Mouse (Mus musculus) intestine, embryonic 14.5 days (tissue): ENCODE results near the gene Gm17662. TPM values are rescaled to one million over a fixed set of nuclear protein-coding genes. Genes with fewer than 3 reads are reported as not detected.

Source experiments
- ATAC-seq: fragments of 200-750 bp; cut with Nextera tagmentation; replicated peaks from 2 replicates; pipeline ENCODE4 v1.8.0; 2017; ENCODE audit warnings: low read depth, moderate number of reproducible peaks, moderate TSS enrichment, moderate library complexity; ENCODE audit not compliant: low FRiP score, low TSS enrichment
- DNase-seq: peaks from one replicate; pipeline ENCODE4 v3.0.0-alpha.2; 2018; ENCODE audit warnings: low spot score
- H3K27ac ChIP-seq: fragments of 300-500 bp; sonication (generic); 2 replicates; pipeline ENCODE4 v1.5.1; 2014; ENCODE audit warnings: low read depth, mild to moderate bottlenecking, control low read depth
- H3K27me3 ChIP-seq: fragments of 300-500 bp; sonication (generic); replicated peaks from 2 replicates; pipeline ENCODE4 v1.6.1; 2014; ENCODE audit warnings: low read length, control low read depth; ENCODE audit not compliant: control insufficient read depth, insufficient read depth
- H3K36me3 ChIP-seq: fragments of 300-500 bp; sonication (generic); 2 replicates; pipeline ENCODE4 v1.6.1; 2014; ENCODE audit warnings: low read length, control low read depth; ENCODE audit not compliant: control insufficient read depth, insufficient read depth
- H3K4me1 ChIP-seq: fragments of 300-500 bp; sonication (generic); replicated peaks from 2 replicates; pipeline ENCODE4 v1.6.1; 2014; ENCODE audit warnings: low read length, control low read depth, mixed read lengths; ENCODE audit not compliant: control insufficient read depth, insufficient read depth
- H3K4me2 ChIP-seq: fragments of 300-500 bp; sonication (generic); 2 replicates; pipeline ENCODE4 v1.6.1; 2014; ENCODE audit warnings: low read length
- H3K4me3 ChIP-seq: fragments of 300-500 bp; sonication (generic); 2 replicates; pipeline ENCODE4 v1.5.1; 2014; ENCODE audit warnings: low read depth, low read length, control low read depth, mixed read lengths
- H3K9ac ChIP-seq: fragments of 300-500 bp; sonication (generic); 2 replicates; pipeline ENCODE4 v1.6.1; 2014; ENCODE audit warnings: mild to moderate bottlenecking, low read length
- H3K9me3 ChIP-seq: fragments of 300-500 bp; sonication (generic); 2 replicates; pipeline ENCODE4 v1.6.1; 2016; ENCODE audit warnings: low read length, control low read depth; ENCODE audit not compliant: control insufficient read depth
- WGBS: fragments of 180-500 bp; shearing (Covaris S2); extraction: QIAGEN DNeasy Blood & Tissue Kit; methylation state at CpG from one replicate; pipeline ENCODE4 v1.1.7; 2014; 5-methylcytosine and 5-hydroxymethylcytosine counted together
- polyA plus RNA-seq: library from polyadenylated mRNA; unstranded; fragments of >200 nt; fragmentation: Nextera tagmentation; extraction: Ambion mirVana; gene quantifications from 2 replicates; pipeline ENCODE4 v1.2.1, GENCODE M21; 2014

Gene Gm17662
- polyA plus RNA-seq, 1 experiment from 2014 or later, result not detected

DNA sequence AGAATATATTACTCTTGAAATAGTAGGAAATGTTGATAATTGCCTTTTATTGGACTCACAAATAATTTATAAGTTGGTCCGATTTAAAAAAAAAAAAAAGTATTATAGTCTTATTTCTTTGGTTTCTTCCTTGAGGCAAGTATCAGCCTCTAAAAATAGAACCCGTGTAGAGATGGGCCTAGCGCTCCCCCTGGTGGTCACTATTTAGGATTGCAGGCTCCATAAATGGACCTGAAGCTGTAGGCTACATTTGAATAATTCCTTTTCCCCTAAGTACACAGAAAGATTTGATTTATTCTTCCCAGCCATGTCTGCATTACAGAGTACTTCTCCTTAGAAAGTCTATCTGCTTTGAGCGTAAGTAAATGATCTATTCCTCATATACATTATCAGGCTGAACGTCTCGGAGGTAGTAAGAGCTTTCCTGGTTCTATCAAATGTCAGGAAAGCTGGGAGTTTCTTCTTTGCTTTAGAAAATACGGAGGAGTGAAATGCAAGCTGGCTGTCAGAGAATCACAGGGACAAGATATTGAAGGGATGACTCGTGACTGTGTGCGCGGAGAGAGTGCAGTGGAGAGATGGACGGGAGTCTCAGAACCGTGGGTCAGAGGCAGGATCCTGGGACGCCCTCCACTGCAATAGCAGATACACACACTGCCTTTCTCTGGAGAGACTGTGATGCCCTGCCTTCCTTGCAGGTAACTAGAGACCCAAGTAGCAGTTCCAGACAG lies 37.0 kb downstream of the Gm17662 start:
- 49% methylated on average over 13 of the region's 13 CpGs for WGBS
- peak; percentile 63 for DNase-seq
- H3K4me2 ChIP-seq, result no peak overlapping the region
- H3K9ac ChIP-seq, result no peak overlapping the region
- H3K27me3 ChIP-seq, result no peaks in the 10 kb centered on the region
- no peak overlapping the region for H3K27ac ChIP-seq
- no peak overlapping the region for H3K4me3 ChIP-seq
- ATAC-seq, result no peak
- H3K36me3 ChIP-seq, result no peaks in the 10 kb centered on the region
- H3K9me3 ChIP-seq, result no peaks in the 10 kb centered on the region
- no peaks in the 10 kb centered on the region for H3K4me1 ChIP-seq

DNA sequence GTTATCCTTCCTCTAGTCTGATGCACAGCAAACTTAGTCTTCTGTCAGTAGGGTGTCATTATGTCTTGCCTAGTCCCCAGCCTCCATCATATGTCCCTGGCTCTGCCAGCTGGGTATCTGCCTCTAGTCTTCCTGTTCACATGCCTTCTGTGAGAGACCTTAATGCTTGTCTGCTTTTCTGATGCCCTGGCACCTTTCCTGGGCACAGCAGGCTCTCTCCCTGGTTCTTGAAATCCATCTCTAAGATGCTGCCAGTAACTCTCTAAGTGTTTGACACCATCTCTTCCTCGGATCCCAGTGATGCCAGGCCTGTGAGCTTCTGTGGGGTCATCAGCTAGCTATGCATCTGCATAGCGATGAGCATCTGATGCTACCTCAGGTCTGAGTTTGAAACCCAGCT lies 45.7 kb downstream of the Gm17662 start:
- DNase-seq (no peak), ATAC-seq (no peak)
- H3K4me3 ChIP-seq, result no peak overlapping the region
- H3K27ac ChIP-seq, result no peak overlapping the region
- no peak overlapping the region for H3K4me2 ChIP-seq
- no peaks in the 10 kb centered on the region for H3K27me3 ChIP-seq
- H3K9me3 ChIP-seq, result no peaks in the 10 kb centered on the region
- H3K36me3 ChIP-seq, result no peaks in the 10 kb centered on the region
- H3K4me1 ChIP-seq, result no peaks in the 10 kb centered on the region
- WGBS, result 75% methylated on average over 2 of the region's 2 CpGs
- no peak overlapping the region for H3K9ac ChIP-seq

DNA sequence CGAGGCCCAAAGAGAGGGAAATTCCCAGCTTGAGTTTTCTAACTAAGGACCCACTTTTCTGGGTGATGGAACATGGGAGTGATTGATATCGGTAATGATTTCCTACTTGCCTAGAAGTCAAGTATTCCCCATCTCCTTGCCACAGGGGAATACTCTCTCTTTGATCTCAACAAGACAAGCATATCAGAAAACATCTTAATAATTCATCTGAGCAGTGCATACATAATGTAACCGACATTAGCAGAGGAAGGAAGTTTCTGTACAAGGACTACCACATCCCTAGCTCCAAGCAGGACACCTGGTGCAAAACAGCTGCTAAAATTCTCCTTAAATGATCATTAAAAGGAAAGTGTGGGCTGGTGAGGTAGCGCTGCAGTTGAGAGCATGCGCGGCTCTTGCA lies 47.9 kb downstream of the Gm17662 start:
- no peaks in the 10 kb centered on the region for H3K27me3 ChIP-seq
- DNase-seq (no peak), ATAC-seq (no peak)
- H3K36me3 ChIP-seq, result no peaks in the 10 kb centered on the region
- no peaks in the 10 kb centered on the region for H3K4me1 ChIP-seq
- H3K9me3 ChIP-seq, result no peaks in the 10 kb centered on the region
- WGBS, result 88% methylated on average over 6 of the region's 6 CpGs
- no peak overlapping the region for H3K27ac ChIP-seq
- H3K4me2 ChIP-seq, result no peak overlapping the region
- H3K9ac ChIP-seq, result no peak overlapping the region
- no peak overlapping the region for H3K4me3 ChIP-seq

Other genes starting within 250 kb of the Gm17662 start
- not detected in 2 replicates for gene C8b, start 91.0 kb upstream of the Gm17662 start, polyA plus RNA-seq
- gene C8a, start 19.1 kb downstream of the Gm17662 start, polyA plus RNA-seq, result 0.05 TPM in 1 of 2 replicates, not detected in the other
- 0.05 TPM in 1 of 2 replicates, not detected in the other for gene Fyb2, start 56.1 kb downstream of the Gm17662 start, polyA plus RNA-seq